Mouse (Mus musculus) embryonic facial prominence, embryonic 15.5 days (tissue): ENCODE data around the gene Bicdl1. TPM values are rescaled to one million over a fixed set of nuclear protein-coding genes. Genes with fewer than 3 reads are reported as not detected.

Experiments used
- ATAC-seq: fragments of 200-750 bp; cut with Nextera tagmentation; 2 replicates; pipeline ENCODE4 v1.8.0; 2017; ENCODE audit warnings: low read depth, moderate TSS enrichment; ENCODE audit not compliant: insufficient number of reproducible peaks, low FRiP score, low TSS enrichment
- H3K27ac ChIP-seq: fragments of 300-500 bp; sonication (generic); replicated peaks from 2 replicates; pipeline ENCODE4 v1.5.1; 2015; ENCODE audit warnings: mild to moderate bottlenecking, inconsistent platforms
- H3K27me3 ChIP-seq: fragments of 300-500 bp; sonication (generic); 2 replicates; pipeline ENCODE4 v1.6.1; 2015; ENCODE audit warnings: inconsistent platforms
- H3K36me3 ChIP-seq: fragments of 300-500 bp; sonication (generic); 2 replicates; pipeline ENCODE4 v1.6.1; 2015; ENCODE audit warnings: mild to moderate bottlenecking, inconsistent platforms
- H3K4me1 ChIP-seq: fragments of 300-500 bp; sonication (generic); 2 replicates; pipeline ENCODE4 v1.6.1; 2015; ENCODE audit warnings: inconsistent platforms
- H3K4me2 ChIP-seq: fragments of 300-500 bp; sonication (generic); replicated peaks from 2 replicates; pipeline ENCODE4 v1.6.1; 2015; ENCODE audit warnings: mild to moderate bottlenecking, inconsistent platforms
- H3K4me3 ChIP-seq: fragments of 300-500 bp; sonication (generic); replicated peaks from 2 replicates; pipeline ENCODE4 v1.5.1; 2015; ENCODE audit warnings: mild to moderate bottlenecking, inconsistent platforms
- H3K9ac ChIP-seq: fragments of 300-500 bp; sonication (generic); 2 replicates; pipeline ENCODE4 v1.6.1; 2015; ENCODE audit warnings: inconsistent platforms
- H3K9me3 ChIP-seq: fragments of 300-500 bp; sonication (generic); replicated peaks from 2 replicates; pipeline ENCODE4 v1.6.1; 2016; ENCODE audit warnings: inconsistent platforms
- WGBS: fragments of 180-500 bp; shearing (Covaris S2); methylation state at CpG from one replicate; pipeline ENCODE4 v1.1.7; 2015; 5-methylcytosine and 5-hydroxymethylcytosine counted together
- microRNA-seq: library from miRNA; unstranded; fragments of <30 nt; microRNA quantifications from one replicate; pipeline ENCODE4, GENCODE M21; 2016; ENCODE audit warnings: borderline number of aligned reads
- polyA plus RNA-seq: library from polyadenylated mRNA; unstranded; fragments of >200 nt; fragmentation: Nextera tagmentation; extraction: Ambion mirVana; gene quantifications from 2 replicates; pipeline ENCODE4 v1.2.1, GENCODE M21; 2015

Gene Bicdl1
- polyA plus RNA-seq, 1 experiment from 2014 or later: 17.6 TPM

DNA sequence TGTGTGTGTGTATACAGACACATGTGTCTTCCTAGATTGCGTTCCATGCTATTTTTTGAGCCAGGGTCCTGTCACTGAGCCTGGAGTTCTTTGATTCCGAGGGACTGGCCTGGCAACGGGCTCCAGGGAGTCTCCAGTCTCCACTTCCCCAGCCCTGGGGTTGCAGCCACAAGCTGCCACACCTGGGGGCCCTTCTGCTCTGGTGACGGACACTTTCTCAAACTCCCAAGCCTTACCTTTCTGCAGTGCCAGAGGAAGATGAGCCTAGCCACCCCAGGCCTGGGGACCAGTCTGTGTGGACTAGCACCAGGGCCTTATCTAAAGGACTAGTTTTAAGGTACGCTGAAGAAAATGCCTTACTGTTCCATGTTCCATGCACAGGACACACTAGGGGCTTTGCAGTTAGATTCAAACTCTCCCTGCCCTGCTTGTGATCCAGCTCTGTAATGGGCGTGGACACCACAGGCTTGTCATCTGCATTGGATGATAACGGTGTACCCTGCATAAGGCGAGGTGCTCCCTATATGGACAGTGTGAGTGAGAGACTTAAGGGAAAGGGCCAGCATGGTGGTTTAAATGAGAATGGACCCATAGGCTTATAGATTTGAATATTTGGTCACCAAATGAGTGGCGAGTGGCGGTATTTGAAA lies 105.1 kb downstream of the Bicdl1 start:
- no peak overlapping the region for H3K4me2 ChIP-seq
- H3K4me1 ChIP-seq: peaks cover 11% of the 10 kb centered on the region
- H3K27me3 ChIP-seq: no peaks in the 10 kb centered on the region
- 84% methylated on average over 10 of the region's 10 CpGs for WGBS
- no peak overlapping the region for H3K27ac ChIP-seq
- no peak overlapping the region; the same call in 1 of the 2 replicates for H3K9ac ChIP-seq
- peaks cover 10% of the 10 kb centered on the region for H3K36me3 ChIP-seq
- ATAC-seq: no peak
- no peaks in the 10 kb centered on the region for H3K9me3 ChIP-seq
- no peak overlapping the region for H3K4me3 ChIP-seq

DNA sequence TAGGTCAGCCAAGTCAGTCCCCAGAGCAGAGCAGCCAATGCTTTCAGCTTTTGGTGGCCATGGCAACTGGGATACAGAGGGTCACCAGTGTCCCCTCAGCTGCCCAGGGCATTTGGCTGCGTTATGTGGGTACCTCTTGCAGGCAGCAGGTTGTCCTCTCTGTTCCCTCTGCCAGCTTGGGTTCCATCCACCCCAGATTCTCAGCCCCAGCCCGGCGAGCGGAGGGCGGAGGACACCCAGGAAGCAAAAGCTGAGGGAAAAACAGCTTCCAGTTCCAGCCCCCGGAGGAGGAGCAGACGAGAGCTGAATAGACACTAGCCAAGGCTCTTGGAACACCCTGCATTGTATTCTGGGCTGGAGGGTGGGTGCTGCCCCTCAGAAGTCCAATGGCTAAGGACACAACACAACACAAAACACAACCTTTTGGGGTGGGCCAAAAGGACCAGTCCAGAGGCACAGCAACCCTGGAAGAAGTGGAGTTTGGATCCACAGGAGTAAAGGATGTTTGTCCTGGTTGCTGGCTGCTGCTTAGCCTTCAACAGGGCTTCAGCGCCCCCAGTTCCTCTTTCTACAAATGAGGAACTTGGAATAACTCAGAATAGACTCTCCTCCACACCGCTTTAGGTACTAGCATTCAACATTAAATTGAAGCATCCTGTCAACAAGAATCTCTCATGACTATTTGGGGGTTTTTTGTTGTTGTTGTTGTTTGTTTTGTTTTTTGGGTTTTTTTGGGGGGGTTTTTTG lies 107.6 kb downstream of the Bicdl1 start:
- no peak for ATAC-seq
- 81% methylated on average over 9 of the region's 9 CpGs for WGBS
- Histone ChIP-seq H3K27ac (no peak overlapping the region), H3K4me3 (no peak overlapping the region), H3K27me3 (no peaks in the 10 kb centered on the region), H3K9me3 (no peaks in the 10 kb centered on the region), H3K9ac (no peak overlapping the region), H3K4me2 (no peak overlapping the region), H3K4me1 (no peaks in the 10 kb centered on the region), H3K36me3 (peaks cover 32% of the 10 kb centered on the region)

DNA sequence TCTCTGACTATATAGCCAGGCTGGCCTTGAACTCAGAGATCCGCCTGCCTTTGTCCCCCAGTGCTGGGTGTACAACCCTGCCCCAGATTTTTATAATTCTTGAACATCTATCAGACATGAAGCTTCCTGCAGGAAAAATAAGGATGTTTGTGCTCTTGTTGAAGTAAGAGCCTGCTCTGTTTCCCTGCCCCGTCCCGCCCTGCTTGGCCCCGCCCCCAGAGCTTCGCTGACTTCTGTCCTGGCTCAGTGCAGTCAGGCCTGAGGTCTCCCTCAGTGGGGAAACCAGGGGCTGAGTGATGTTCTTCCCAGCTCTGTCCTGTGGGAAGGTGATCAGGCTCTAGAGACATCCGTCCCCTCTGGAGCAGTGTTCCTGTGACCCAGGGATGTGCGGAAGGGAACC lies 108.7 kb downstream of the Bicdl1 start:
- H3K9ac ChIP-seq: no peak overlapping the region
- no peak overlapping the region for H3K27ac ChIP-seq
- no peaks in the 10 kb centered on the region for H3K4me1 ChIP-seq
- no peak overlapping the region for H3K4me3 ChIP-seq
- ATAC-seq: no peak
- peaks cover 44% of the 10 kb centered on the region for H3K36me3 ChIP-seq
- no peak overlapping the region for H3K4me2 ChIP-seq
- no peaks in the 10 kb centered on the region for H3K9me3 ChIP-seq
- 83% methylated on average over 7 of the region's 7 CpGs for WGBS
- H3K27me3 ChIP-seq: no peaks in the 10 kb centered on the region

DNA sequence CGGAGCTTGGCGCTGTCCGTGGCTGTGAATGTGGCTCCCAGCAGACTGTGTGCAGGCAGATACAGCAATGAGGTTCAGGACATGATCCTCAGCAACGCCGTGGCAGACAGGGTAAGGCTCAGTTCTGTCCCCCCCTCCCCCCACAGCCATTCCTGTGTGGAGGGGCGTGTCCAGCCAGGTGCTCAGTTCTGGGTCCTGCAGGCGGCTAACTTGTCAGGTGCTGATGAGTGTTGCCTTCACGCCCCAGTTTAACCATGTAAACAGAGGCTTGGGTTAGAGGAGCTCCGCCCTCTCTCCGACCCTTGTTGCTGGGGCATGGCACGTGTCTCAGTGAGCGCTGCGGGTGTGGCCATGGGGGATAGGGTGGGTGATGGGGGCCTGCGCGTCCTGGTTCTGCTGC lies 111.7 kb downstream of the Bicdl1 start:
- WGBS: 86% methylated on average over 15 of the region's 15 CpGs
- Histone ChIP-seq H3K4me1 (no peaks in the 10 kb centered on the region), H3K9ac (no peak overlapping the region), H3K4me2 (no peak overlapping the region), H3K4me3 (no peak overlapping the region), H3K9me3 (no peaks in the 10 kb centered on the region), H3K27ac (no peak overlapping the region), H3K36me3 (peaks cover 74% of the 10 kb centered on the region), H3K27me3 (no peaks in the 10 kb centered on the region)
- no peak for ATAC-seq

DNA sequence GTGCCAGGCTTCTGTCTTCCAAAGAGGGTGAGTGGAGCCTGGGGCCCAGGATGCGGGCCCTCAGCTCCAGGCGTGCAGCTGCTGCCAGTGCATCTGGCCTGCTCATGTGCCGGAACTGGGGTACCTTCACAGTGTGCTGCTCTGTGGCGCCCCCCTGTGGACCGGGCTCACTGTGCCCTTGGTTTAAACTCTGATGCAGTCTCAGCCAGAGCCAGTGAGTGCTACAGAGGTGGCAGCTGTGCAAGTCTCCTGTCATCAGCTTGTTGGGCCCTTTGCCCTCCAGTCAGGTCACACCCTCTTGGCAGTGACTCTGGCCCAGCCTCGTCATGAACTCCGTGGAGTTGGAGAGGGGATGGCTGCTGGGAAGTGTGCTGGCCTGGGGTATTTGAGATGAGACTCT lies 116.5 kb downstream of the Bicdl1 start:
- no peak overlapping the region for H3K9ac ChIP-seq
- no peak overlapping the region for H3K27ac ChIP-seq
- no peaks in the 10 kb centered on the region for H3K4me1 ChIP-seq
- H3K36me3 ChIP-seq: peaks cover 99% of the 10 kb centered on the region
- H3K27me3 ChIP-seq: no peaks in the 10 kb centered on the region
- no peaks in the 10 kb centered on the region for H3K9me3 ChIP-seq
- ATAC-seq: no peak
- no peak overlapping the region for H3K4me3 ChIP-seq
- 76% methylated on average over 7 of the region's 7 CpGs for WGBS
- H3K4me2 ChIP-seq: no peak overlapping the region

DNA sequence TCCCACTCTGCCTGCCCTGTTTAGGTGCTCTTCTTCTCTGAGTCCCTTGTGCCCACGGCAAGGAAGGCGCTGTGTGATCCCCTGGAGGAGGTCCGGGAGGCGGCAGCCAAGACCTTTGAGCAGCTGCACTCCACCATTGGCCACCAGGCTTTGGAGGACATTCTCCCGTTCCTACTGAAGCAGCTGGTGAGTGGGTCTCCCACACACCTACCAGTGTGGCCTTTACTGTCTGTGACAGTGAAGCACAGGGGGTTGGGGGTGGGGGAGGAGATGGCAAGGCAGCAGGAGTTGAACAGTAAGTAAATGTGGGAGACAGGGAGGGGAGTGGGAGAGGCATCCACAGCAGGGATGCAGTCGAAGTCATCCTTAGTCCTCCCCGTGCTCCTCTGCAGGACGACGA lies 118.1 kb downstream of the Bicdl1 start:
- no peak for ATAC-seq
- Histone ChIP-seq H3K4me1 (no peaks in the 10 kb centered on the region), H3K9ac (no peak overlapping the region), H3K27me3 (no peaks in the 10 kb centered on the region), H3K9me3 (no peaks in the 10 kb centered on the region), H3K4me2 (no peak overlapping the region), H3K36me3 (peaks cover 99% of the 10 kb centered on the region), H3K27ac (no peak overlapping the region), H3K4me3 (no peak overlapping the region)
- 92% methylated on average over 9 of the region's 9 CpGs for WGBS

DNA sequence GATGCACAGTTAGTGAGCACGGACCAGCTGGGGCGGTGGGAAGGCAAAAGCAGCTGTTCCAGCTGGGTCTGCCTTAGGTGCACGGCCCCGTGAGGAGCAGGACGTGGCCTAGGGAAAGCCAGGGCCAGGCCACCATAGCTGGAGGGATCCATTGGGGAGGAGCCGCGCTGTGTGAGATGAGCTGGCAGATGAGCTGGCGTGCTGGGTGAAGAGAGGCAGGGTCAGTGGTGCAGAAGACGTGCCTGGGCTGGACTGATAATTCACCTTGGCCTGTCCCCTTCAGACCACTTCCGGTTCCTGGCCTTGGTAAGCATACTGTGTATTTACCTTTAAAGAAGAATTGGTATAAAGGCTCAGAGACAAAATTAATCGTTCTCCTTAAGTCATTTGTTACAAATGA lies 119.9 kb downstream of the Bicdl1 start:
- ATAC-seq: no peak
- WGBS: 92% methylated on average over 11 of the region's 11 CpGs
- Histone ChIP-seq H3K9me3 (no peaks in the 10 kb centered on the region), H3K27ac (no peak overlapping the region), H3K4me2 (no peak overlapping the region), H3K4me3 (no peak overlapping the region), H3K27me3 (no peaks in the 10 kb centered on the region), H3K4me1 (no peaks in the 10 kb centered on the region), H3K9ac (no peak overlapping the region), H3K36me3 (peaks cover 95% of the 10 kb centered on the region)

DNA sequence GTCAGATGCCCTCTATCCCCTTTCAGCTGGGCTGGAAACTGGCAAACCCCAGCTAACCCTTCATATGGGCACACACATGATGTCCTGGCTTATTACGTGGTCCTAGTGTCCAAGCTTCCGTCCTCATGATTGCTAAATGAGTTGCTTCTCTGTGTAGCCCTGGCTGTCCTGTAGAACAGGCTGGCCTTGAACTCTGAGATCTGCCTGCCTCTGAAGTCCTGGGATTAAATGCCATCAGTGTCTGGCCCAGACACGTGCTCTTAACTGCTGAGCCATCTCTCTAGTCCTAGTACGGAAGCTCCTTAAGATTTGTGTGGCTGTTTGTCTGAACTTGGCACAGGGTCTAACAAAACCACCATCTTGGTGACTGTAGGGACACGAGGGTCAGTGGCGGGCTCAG lies 127.9 kb downstream of the Bicdl1 start:
- no peaks in the 10 kb centered on the region for H3K27me3 ChIP-seq
- no peak overlapping the region for H3K27ac ChIP-seq
- H3K4me1 ChIP-seq: no peaks in the 10 kb centered on the region
- H3K36me3 ChIP-seq: peaks cover 88% of the 10 kb centered on the region
- 92% methylated on average over 6 of the region's 6 CpGs for WGBS
- no peak overlapping the region for H3K4me3 ChIP-seq
- no peak overlapping the region for H3K9ac ChIP-seq
- H3K4me2 ChIP-seq: no peak overlapping the region
- no peak for ATAC-seq
- no peaks in the 10 kb centered on the region for H3K9me3 ChIP-seq

Small RNAs within 50 kb of the gene (microRNA-seq; reads per million reads assigned to microRNA genes)
- not detected for gene Mir7030

Other genes with a start within 250 kb of the Bicdl1 start
- 29.2 and 32.8 TPM in 2 replicates for gene Sirt4, start 246.9 kb downstream of the Bicdl1 start, polyA plus RNA-seq
- 51.5 and 52.8 TPM in 2 replicates for gene Pxn, start 224.9 kb downstream of the Bicdl1 start, polyA plus RNA-seq
- 1,780 and 1,815 TPM in 2 replicates for gene Rplp0, start 172.2 kb downstream of the Bicdl1 start, polyA plus RNA-seq
- gene Gcn1l1, start 166.4 kb downstream of the Bicdl1 start, polyA plus RNA-seq: 36.2 and 36.4 TPM in 2 replicates
- 17.6 and 17.8 TPM in 2 replicates for gene Rab35, start 99.7 kb downstream of the Bicdl1 start, polyA plus RNA-seq
- gene Cit, start 113.7 kb upstream of the Bicdl1 start, polyA plus RNA-seq: 25.0 and 26.5 TPM in 2 replicates